Mouse (Mus musculus) c-Kit-positive CD71-negative TER-119-negative erythroid progenitor cells, embryonic 14.5 days (primary cell): ENCODE data around the gene Rbm41.

Source experiments
- DNase-seq: peaks from one replicate; pipeline ENCODE4 v3.0.0-alpha.2; 2013; ENCODE audit warnings: low read depth

Gene Rbm41

DNA sequence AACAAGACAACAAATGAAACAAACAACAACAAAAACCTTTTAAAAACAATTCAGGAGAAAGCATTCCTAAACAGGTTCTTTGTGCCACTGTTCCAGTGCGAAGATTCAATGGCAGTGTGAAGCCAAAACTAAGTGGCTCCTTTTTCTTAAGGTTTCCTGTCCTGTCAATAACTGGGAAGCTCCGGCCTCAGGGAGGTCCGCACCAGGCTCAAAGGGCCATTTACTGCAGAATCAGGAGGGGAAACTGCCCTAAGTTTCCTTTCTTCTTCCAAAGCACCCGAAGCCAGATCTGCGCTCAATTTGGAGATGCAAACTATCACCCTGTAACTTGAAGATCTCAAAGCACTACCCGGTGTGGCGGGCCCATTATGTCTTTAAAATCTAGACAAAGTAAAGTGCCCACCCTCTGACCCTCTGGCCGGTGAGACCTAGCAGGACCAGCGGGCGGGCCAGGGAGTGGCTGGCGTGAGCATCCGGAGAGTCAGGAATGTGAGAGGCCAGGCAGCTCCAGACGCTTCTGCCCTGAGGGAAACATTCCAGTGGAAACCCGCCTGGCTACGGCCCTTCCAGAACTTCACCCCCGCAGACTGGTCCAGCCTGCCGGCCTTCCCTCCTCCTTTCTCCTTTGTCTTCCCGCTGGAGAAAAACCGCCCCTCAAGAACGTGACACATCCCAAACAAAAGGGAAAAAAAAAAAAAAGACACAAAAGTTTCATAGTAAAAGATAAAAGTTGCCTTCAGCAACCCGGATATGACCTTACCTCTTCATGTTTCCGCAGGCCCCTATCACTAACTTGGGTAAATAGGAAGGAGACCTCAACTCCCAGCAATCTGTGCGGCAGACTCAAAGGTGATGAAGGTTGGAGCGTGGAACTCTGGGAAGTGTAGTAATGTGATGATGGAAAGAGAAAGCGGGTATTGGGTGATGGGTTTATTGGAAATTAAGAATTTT is at the start of gene Rbm41:
Gene Rbm41, minus strand, starts transcription at position 856 of the 951 bp plus-strand sequence.
- DNase-seq: peak; percentile 22

DNA sequence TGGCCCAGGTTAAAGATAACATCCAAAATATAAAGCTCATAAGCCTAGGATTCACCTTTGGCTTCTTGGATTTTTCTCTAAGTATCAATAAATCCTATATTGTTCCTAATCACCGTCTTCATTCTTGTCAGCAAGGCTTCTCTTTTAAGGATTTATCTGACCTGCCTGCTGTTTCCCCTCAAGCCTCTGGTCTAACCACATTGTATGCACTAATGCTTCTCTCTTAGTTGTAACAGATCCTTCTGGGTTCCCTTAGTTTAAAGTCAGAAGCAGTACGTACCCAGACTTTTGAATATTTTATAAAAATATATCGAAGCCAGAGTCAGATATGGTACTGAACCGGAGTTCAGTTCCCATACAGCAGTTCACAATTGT is 283 bp upstream of the Rbm41 start:
- DNase-seq: no peak

DNA sequence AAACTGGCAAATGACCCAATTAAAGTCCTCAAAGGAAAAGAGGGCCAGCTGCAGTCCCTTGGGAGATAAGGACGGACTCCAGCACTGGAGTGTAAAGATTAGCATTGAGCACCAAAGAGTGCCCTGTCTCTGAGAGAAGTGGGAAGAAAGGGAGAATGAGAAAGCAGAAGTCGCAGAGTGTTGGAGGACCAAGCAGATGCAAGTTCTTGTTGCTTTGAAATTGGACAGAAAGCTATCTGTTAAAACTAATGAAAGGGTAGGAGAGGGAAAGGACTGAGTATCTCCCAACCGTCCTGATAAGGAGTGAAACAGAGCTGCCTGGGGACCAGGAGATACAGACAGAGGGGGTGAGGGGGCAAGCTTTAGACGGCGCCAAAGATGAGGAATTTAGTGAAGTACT is 16.3 kb downstream of the Rbm41 start:
- no peak for DNase-seq

DNA sequence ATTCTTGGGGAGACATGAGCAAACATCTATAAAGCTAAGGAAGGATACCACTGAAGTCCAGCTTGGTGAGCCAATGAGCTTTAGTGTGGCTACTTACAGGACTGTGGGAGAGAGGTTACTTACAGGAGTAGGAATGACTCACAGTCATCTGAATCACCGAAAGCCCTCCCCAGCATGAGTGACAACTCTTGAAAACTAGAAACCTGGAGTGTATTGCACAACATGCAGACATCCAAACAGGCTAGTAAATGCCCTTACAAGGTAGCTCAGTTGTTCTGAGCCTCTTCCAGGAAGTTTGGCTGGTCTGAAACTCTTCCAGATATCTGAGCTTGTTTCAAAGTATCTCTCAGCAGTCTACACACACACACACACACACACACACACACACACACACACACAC is 64.9 kb downstream of the Rbm41 start:
- DNase-seq: no peak

DNA sequence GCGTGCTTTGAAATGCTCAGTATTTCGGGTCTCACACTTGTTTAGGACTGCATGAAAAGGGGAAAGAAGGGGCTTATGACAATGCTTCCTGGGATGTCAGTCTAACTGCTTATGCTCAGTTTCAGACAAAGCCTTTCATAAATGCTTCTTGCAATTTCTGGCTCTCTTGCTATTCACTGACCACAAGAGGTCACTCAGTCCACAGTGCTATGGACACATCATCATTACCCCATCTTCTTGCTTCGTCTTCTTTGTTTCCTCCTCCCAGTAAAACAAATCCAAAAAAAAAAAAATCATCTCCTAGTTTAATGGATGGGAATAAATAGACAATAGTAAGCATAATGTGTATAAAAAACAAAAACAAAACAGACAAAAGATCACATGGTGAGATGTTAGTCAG is 65.9 kb downstream of the Rbm41 start:
- DNase-seq: no peak

DNA sequence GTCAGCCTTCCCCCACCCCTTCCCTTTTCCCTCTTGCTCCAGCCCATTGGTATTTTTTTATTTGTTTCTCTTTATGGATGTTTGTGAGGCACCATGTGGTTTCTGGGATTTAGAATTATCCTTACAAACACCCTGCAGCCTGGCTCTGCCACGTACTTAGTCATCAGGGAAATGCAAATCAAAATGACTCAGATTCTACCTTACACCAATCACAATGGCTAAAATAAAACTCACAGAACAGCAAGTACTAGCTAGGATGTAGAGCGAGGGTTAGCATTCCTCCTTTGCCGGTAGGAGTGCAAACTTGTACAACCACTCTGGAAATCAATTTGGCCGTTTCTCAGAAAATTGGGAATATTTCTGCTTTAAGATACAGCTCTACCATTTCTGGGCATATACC is 77.8 kb downstream of the Rbm41 start:
- no peak for DNase-seq

DNA sequence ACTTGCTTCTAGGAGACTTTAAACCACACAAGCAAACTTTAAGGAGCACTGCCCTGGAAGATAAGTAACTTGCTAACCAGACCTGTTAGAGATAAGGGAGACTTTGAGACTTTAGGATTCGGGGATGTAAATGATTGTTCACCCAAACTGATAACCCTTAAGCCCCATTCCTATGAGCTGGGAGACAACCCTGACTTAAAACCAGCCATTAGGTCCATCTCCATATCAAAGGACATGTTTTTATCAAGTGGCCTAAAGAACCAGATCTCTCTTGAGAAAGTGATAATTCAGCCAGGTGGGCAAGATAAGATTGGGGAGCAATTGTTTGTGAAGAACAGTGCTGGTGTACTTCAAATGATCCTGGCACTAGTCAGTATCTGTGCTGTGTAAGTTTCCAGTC is 107.0 kb downstream of the Rbm41 start:
- no peak for DNase-seq

DNA sequence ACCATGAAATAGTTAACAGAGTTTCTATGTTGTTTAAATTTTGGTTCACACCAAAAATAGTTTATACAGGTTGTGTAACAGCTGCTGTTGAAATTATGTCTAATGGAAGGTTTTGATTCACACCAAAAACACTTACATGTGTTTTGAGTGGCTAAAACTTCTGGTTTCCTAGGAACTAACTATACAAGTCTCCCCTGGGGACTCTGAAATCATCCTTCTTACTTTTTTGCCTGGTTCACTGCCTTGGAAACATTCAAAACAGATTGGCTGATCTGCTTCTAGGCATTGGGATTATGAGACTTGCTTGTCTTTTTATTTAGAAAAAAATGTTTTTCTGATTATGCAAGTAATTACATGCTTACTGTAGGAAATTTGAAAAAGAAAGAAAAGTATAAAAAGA is 115.2 kb downstream of the Rbm41 start:
- no peak for DNase-seq

DNA sequence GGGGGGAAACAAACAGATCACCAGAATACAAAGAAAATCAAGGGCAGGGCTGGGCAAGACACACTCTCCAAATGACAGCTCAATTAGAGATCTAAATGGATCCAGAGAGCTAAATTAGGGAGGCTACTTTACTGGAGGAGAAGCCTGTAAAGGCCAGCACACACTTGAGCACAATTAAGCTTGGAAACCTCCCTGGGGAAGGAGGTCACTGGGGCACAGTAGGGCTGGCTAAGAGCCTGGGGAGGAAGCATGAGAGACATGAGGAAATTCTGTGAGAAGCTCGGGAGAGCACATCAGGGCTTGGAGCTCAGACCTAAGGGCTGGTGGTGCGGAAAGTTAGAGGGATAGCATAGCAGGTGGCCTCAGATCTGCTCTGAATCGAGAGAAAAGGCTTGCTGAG is 120.5 kb downstream of the Rbm41 start:
- no peak for DNase-seq

DNA sequence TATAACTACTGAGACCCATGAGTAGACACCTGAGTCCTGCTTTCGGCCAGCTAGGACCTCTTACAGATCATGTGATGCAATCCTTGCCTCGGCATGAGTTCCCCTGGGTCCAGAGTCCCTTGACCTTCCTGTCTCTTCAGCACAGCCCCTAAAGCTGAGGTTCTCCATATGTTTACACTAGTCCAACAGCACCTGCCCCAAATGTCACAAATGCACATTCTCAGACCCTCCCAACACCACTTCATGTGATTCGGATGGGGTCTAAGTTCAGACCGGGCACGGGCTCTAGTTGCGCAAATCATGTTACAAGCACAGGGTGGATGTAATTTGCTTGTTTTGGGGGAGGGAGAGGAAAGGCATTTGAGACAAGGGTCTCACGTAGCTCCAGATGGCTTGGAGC is 121.3 kb downstream of the Rbm41 start:
- no peak for DNase-seq

DNA sequence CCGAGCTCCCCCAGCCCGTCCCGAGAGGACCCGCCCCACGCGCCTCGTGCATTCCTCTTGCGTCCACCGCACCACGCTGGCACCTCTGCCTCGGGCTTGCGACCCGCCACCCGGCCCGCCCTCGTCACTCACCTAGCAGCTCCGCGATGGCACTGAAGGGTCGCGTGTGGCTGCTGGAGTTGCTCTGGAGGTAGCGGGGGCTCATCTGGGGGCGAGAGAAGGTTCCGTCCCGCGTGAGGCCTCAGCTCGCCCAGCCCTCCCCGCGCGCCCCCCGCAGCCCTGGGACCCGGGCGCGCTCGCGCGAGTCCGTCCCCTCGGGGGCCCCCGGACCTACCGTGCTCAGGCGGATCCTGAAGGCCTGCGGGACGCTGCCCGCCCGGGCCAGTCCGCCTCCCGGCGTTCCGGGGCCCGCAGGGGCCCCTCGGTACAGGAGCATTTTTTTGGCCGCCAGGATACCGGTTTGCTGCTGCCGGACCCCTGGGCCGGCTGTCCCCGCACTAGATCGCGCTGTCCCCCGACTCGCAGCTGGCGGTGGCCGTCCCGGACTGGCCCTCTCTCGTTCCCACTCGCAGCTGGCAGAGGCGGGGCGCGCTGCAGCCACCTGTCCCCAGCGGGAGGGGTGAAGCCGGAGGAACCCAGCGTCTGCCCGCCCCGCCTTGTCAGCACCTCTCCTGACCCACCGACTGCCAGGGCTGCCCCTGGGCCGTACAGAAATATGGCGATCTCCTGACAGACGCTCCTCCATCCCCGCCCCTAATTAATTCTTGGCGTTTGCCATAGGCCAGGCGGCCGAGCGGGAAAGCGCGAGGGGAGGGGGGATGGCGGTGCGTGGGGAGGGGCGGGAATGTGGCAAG is 127.2 kb downstream of the Rbm41 start, which contains the start of gene Morc4:
Gene Morc4, minus strand, starts transcription at position 740 of the 854 bp plus-strand sequence.
- no peak for DNase-seq

DNA sequence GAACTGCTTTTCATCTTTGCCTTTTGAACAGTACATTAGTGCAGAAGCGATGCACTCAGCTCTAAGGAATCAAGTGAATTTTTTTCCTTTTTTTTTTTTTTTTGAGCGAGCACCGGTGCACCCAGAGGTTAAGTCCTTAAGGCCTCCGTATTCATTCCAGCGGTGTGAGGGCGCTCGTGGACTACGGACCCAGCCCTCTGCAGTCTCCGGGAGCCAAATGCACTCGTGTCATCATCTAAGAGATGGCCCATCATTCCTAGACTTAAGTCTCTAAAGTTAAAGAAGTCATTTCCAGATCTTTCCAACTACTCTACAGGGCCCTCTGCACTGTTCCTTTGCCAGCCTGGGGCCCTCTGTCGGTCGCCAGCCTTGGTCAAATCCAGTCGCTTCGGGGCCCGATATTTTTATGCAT is 128.1 kb downstream of the Rbm41 start:
- no peak for DNase-seq

DNA sequence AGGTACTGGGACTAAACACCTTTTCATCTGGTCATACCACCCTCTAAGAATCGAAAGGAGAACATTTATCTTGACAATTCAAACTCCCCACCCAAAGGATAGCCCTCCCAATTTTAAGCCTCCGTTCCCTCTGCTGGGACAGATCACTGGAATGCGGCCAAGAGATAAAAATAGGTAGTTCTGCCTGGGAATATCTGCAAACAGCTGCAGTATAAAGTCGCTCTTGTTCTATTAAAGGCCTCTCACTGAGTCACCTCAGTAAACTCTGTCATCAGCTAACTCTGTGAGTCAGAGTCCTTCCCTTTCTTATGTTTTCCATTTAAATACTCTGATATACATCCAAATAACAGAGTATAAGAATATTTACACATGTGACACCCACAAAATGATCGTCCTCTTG is 139.0 kb downstream of the Rbm41 start:
- DNase-seq: no peak

DNA sequence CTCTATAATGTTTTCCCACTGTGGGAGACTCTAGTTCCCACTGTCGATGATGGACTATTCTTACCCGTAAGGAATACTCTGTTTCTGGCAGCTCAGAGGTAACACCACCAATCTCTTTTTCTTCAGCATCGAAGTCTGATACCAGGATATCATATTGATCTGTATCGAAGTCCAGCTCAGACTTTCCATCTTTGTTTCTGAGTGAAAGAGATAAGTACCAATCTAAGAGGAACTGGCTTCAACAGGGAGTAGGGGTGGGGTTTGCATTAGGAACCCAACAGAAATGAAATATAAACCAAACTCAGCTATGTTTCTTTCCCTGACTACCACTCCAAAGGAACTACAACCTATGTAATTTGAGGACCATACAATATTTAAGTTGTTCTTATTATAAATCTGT is 143.6 kb downstream of the Rbm41 start:
- no peak for DNase-seq

DNA sequence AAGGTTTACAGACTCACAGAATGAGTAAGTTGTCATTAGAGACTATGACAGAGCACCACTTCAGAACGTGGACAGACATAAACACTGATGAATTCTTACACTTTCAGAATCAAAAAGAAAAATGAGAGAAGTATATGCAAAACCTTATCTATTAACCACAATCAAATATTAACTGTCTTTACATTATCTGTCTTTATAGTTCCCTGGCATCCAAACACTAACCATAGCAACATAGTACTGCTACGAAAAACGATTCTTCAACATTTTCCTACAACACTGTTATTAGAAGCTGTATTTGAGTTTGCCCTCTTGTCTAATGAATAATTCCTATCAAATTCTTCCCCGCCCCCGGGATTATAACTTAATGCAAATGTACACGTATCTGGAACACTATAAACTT is 157.3 kb downstream of the Rbm41 start:
- DNase-seq: no peak
